Mouse (Mus musculus): ENCODE measurements at regions not wholly inside any gene's neighbourhood (a gene's known extent, or its start where the extent isn't known, plus 50 kb on each side); places are given as distances from the start of the nearest gene placed in this dataset.

DNA sequence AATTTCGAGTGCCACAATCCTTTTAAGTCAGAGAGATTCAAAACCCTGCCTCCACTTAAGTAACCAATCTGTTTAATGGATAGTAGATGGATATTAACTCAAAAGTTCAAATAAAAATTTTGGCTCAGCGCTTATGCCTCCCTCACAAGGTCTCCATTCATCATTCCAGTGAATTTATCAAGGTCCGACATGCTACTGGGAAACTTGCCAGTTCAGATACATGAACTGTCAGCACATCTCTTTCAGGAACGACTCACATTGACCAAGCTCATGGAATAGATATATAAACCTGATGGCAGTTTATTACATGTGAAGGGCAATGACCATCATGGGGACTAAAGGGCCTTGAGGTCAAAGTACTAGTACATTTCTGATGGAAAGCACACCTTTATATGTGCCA lies 240.3 kb upstream of the Cited2 start:
- no peaks in the 10 kb centered on the region for H3K27me3 ChIP-seq
- no peak for ATAC-seq (ENCODE audit: low FRiP score)
- 77% methylated on average over 4 of the region's 4 CpGs for WGBS
- peaks cover 7% of the 10 kb centered on the region for H3K4me1 ChIP-seq (replicated peaks)
- no peak overlapping the region for H3K4me3 ChIP-seq
- H3K27ac ChIP-seq, result no peak overlapping the region
- H3K36me3 ChIP-seq, result no peaks in the 10 kb centered on the region
- no peaks in the 10 kb centered on the region for H3K9me3 ChIP-seq
- no peak overlapping the region for H3K9ac ChIP-seq
- H3K4me2 ChIP-seq, result no peak overlapping the region

DNA sequence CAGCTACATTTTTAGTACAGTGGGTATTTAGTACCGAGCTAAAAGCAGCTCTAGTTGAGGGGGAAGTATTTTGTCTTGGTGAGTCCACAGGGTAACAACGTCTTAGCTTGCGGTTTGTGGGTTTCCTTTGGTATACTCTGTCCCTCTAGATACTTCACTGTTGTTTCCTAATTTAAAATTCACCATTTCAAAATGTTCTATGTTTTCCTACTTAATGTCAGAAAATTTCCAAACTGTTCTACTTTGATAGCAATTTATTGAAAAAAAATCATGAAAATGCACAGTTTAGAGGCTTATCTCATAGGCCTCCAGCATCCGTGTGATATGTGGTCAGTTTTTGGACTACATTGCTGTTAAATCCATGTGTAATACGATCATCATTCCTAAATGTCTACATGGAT lies 238.0 kb upstream of the Cited2 start:
- no peak for ATAC-seq (ENCODE audit: low FRiP score)
- Histone ChIP-seq H3K36me3 (no peaks in the 10 kb centered on the region), H3K4me3 (no peak overlapping the region), H3K4me2 (no peak overlapping the region), H3K27me3 (no peaks in the 10 kb centered on the region), H3K9ac (no peak overlapping the region), H3K4me1 (replicated peaks) (no peaks in the 10 kb centered on the region), H3K27ac (no peak overlapping the region), H3K9me3 (no peaks in the 10 kb centered on the region)
- 88% methylated on average over 5 of the region's 5 CpGs for whole genome bisulfite sequencing

DNA sequence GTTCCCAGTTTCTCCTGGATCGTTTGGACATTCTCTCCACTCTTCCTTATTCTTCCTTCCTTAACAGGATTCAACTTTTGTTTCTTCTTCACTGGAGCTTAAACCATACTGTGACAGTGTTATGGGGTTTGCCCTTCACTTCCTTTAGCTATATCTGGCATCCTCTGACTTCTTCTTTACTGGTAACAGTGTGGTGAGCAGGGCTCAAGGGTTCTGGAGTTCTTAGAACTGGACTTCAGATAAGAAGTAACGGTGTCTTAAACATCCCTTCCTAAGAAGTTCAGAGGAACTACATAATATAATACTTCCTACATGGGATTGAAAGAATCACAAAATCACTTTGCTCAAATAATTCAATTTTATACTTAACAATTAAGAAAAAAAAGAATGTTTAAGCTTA lies 237.5 kb upstream of the Cited2 start:
- Histone ChIP-seq H3K27ac (no peak overlapping the region), H3K4me2 (no peak overlapping the region), H3K9ac (no peak overlapping the region), H3K36me3 (no peaks in the 10 kb centered on the region), H3K27me3 (no peaks in the 10 kb centered on the region), H3K4me1 (replicated peaks) (no peaks in the 10 kb centered on the region), H3K9me3 (no peaks in the 10 kb centered on the region), H3K4me3 (no peak overlapping the region)
- ATAC-seq (ENCODE audit: low FRiP score), result no peak
- 91% methylated on average over 2 of the region's 2 CpGs for WGBS

GRCm38 (mm10) chr10:17486011-17486410 lies 237.0 kb upstream of the Cited2 start:
- 97% methylated on average over 3 of the region's 3 CpGs for WGBS
- Histone ChIP-seq H3K4me1 (replicated peaks) (no peaks in the 10 kb centered on the region), H3K27ac (no peak overlapping the region), H3K36me3 (no peaks in the 10 kb centered on the region), H3K4me3 (no peak overlapping the region), H3K4me2 (no peak overlapping the region), H3K9ac (no peak overlapping the region), H3K27me3 (no peaks in the 10 kb centered on the region), H3K9me3 (no peaks in the 10 kb centered on the region)
- no peak for ATAC-seq (ENCODE audit: low FRiP score)

GRCm38 (mm10) chr10:17487460-17487859 lies 235.6 kb upstream of the Cited2 start:
- 67% methylated on average over 5 of the region's 5 CpGs for WGBS
- H3K4me2 ChIP-seq, result no peak overlapping the region
- no peak overlapping the region for H3K9ac ChIP-seq
- H3K36me3 ChIP-seq, result no peaks in the 10 kb centered on the region
- no peaks in the 10 kb centered on the region for H3K4me1 ChIP-seq (replicated peaks)
- H3K27ac ChIP-seq, result no peak overlapping the region
- no peaks in the 10 kb centered on the region for H3K27me3 ChIP-seq
- ATAC-seq (ENCODE audit: low FRiP score), result no peak
- no peak overlapping the region for H3K4me3 ChIP-seq
- H3K9me3 ChIP-seq, result no peaks in the 10 kb centered on the region

DNA sequence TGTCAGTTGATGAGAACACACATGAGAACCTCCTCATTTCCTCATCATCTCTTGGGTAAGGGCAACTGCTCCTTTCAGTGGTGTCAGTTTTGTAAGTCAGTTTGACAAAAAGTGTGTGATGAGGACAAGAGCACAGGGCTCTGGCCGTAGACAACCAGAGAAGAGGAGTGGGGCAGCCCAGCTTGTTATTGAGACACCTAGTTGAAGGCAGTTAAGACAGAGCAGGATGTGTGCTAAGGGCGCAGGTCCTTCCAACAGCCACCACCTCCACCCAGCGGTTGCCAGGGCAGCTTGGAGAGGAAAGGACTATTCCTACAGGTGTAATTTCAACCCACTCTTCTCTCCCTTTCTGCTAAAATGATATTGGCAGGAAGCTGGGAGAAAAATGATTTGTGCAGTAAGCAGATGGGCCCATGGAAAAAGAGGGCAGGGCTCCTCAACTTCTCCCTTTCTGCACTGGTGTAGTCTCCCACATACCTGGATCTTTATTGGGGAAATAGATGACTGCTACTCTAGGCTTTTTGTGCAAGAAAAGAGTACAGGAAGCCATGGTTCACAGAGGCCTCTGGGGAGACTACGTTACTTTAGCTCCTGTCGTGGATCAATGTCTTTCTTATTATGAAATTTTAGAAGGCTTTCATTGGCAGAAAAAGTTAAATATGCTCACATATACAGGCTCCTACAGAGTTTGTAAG lies 231.3 kb upstream of the Cited2 start:
- no peaks in the 10 kb centered on the region for H3K9me3 ChIP-seq
- WGBS, result 89% methylated on average over 5 of the region's 5 CpGs

DNA sequence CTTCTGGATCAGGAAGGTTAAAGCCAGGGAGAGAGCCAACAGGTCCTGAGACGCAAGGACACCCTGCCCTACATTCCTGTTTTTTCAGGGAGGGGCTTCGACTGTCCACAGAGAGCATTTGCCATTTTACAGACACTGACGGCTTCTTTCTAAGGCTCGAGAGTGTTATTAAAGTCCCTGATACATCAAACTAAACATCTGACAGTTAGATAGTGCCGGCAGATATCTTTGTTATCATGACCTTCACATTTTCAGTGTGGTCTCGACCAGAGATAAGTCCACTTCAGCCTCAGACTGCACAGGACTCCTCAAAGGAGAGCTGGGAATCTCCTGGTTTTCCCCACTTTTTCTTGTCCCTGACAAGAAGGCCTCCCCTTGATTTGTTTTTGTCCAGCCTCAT lies 229.9 kb upstream of the Cited2 start:
- WGBS, result 82% methylated on average over 6 of the region's 6 CpGs
- Histone ChIP-seq H3K36me3 (no peaks in the 10 kb centered on the region), H3K4me2 (no peak overlapping the region), H3K9ac (no peak overlapping the region), H3K4me3 (no peak overlapping the region), H3K9me3 (no peaks in the 10 kb centered on the region), H3K27me3 (no peaks in the 10 kb centered on the region), H3K4me1 (replicated peaks) (no peaks in the 10 kb centered on the region), H3K27ac (no peak overlapping the region)
- ATAC-seq (ENCODE audit: low FRiP score), result no peak

More for the DNA sequence above, 231.3 kb upstream of the Cited2 start:
- Histone ChIP-seq H3K4me2 (no peak overlapping the region), H3K9ac (no peak overlapping the region), H3K4me3 (no peak overlapping the region), H3K4me1 (replicated peaks) (no peaks in the 10 kb centered on the region), H3K36me3 (no peaks in the 10 kb centered on the region), H3K27ac (no peak overlapping the region), H3K27me3 (no peaks in the 10 kb centered on the region)
- ATAC-seq (ENCODE audit: low FRiP score), result no peak

- ATAC-seq (ENCODE audit: low FRiP score), result no peak
- Histone ChIP-seq H3K27me3 (no peaks in the 10 kb centered on the region), H3K4me1 (replicated peaks) (no peaks in the 10 kb centered on the region), H3K36me3 (no peaks in the 10 kb centered on the region), H3K9me3 (peaks cover 4% of the 10 kb centered on the region; the same call in 1 of the 2 replicates), H3K4me3 (no peak overlapping the region), H3K9ac (no peak overlapping the region), H3K4me2 (no peak overlapping the region), H3K27ac (no peak overlapping the region)
- WGBS, result 76% methylated on average over 3 of the region's 3 CpGs
Observed at GRCm38 (mm10) chr10:17496831-17497230, 226.2 kb upstream of the Cited2 start.

GRCm38 (mm10) chr10:17510626-17511193 lies 212.3 kb upstream of the Cited2 start:
- H3K36me3 ChIP-seq, result no peaks in the 10 kb centered on the region
- no peak overlapping the region for H3K4me3 ChIP-seq
- H3K4me2 ChIP-seq, result no peak overlapping the region
- H3K4me1 ChIP-seq (replicated peaks), result 0 out of 2 replicates have a peak, but pooled peaks cover 6% of the 10 kb centered on the region
- H3K9me3 ChIP-seq, result peaks cover 6% of the 10 kb centered on the region; the same call in 1 of the 2 replicates
- 81% methylated on average over 4 of the region's 4 CpGs for WGBS
- no peak for ATAC-seq (ENCODE audit: low FRiP score)
- H3K27me3 ChIP-seq, result no peaks in the 10 kb centered on the region
- H3K27ac ChIP-seq, result no peak overlapping the region
- no peak overlapping the region for H3K9ac ChIP-seq

GRCm38 (mm10) chr10:17511779-17512335 lies 211.2 kb upstream of the Cited2 start:
- no peak for ATAC-seq (ENCODE audit: low FRiP score)
- no peak overlapping the region for H3K27ac ChIP-seq
- H3K4me1 ChIP-seq (replicated peaks), result 0 out of 2 replicates have a peak, but pooled peaks cover 6% of the 10 kb centered on the region
- no peak overlapping the region for H3K9ac ChIP-seq
- no peaks in the 10 kb centered on the region for H3K36me3 ChIP-seq
- no peaks in the 10 kb centered on the region for H3K27me3 ChIP-seq
- H3K4me2 ChIP-seq, result no peak overlapping the region
- no peaks in the 10 kb centered on the region for H3K9me3 ChIP-seq
- no peak overlapping the region for H3K4me3 ChIP-seq
- 37% methylated on average over 12 of the region's 12 CpGs for WGBS

DNA sequence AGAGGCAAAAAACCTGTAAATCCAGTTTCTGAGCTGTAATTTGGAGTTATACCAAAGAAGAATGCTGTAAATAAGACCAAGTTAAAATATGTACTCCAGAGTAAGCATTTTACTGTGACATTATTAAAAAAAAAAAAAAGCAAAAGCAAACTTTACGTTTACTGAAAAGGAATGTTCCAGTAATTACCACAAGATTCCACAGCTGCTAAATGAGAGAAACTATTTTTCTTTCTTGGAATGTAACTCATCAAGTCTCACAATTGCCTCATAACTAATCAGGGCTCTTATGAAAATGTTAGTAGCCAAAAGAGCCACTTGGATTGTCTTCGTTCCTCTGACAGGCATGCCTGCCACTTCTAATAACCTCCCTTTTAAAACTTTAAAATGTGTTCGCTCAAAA lies 210.5 kb upstream of the Cited2 start:
- no peak for ATAC-seq (ENCODE audit: low FRiP score)
- Histone ChIP-seq H3K9me3 (no peaks in the 10 kb centered on the region), H3K4me2 (no peak overlapping the region), H3K27ac (no peak overlapping the region), H3K4me3 (no peak overlapping the region), H3K36me3 (no peaks in the 10 kb centered on the region), H3K4me1 (replicated peaks) (0 out of 2 replicates have a peak, but pooled peaks cover 6% of the 10 kb centered on the region), H3K9ac (no peak overlapping the region), H3K27me3 (no peaks in the 10 kb centered on the region)
- WGBS, result 82% methylated on average over 3 of the region's 3 CpGs

DNA sequence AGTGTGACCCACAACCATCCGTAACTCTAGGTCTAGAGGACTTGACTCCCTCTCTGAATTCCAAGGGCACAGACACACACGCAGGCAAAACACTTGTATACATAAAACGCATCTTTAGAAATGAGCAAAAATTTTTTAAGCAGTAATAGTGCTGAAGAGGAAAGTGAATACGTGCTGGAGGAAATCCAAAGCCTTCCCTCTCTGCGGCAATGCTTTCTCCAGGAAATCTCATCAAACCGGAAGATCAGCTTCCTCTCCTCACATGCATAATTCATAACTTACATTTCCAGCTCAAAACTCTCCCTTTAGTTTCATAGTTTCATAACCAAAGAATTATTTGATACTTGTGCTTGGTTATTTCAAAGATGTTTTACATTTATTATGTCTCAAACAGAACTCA lies 209.3 kb upstream of the Cited2 start:
- Histone ChIP-seq H3K4me3 (no peak overlapping the region), H3K9ac (no peak overlapping the region), H3K4me1 (replicated peaks) (peaks cover 6% of the 10 kb centered on the region; the same call in 1 of the 2 replicates), H3K36me3 (no peaks in the 10 kb centered on the region), H3K27ac (no peak overlapping the region), H3K27me3 (no peaks in the 10 kb centered on the region), H3K9me3 (no peaks in the 10 kb centered on the region), H3K4me2 (no peak overlapping the region)
- no peak for ATAC-seq (ENCODE audit: low FRiP score)
- 93% methylated on average over 6 of the region's 6 CpGs for WGBS

DNA sequence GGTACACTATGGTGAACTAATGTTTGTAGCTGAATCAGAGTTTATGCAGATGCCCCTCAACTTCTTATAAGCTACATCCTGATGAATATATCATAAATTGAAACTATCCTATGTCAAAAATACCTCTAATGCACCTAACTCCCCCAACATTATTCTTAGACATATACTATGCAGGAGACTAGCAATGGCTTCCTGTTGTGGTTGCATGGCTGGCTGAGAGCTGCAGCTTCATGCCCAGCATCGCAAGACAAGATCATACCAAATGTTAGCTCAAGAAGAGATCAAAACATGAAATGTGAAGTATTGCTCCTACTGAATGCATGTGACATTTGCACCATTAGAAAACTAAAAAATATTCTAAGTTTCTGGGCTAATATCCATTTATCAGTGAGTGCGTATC lies 206.9 kb upstream of the Cited2 start:
- no peak overlapping the region for H3K27ac ChIP-seq

More for the DNA sequence above, 206.9 kb upstream of the Cited2 start:
- no peaks in the 10 kb centered on the region for H3K27me3 ChIP-seq
- H3K4me3 ChIP-seq, result no peak overlapping the region
- no peak for ATAC-seq (ENCODE audit: low FRiP score)
- H3K4me2 ChIP-seq, result no peak overlapping the region
- WGBS, result 95% methylated on average over 2 of the region's 2 CpGs
- H3K9ac ChIP-seq, result no peak overlapping the region
- no peaks in the 10 kb centered on the region for H3K9me3 ChIP-seq
- H3K4me1 ChIP-seq (replicated peaks), result peaks cover 9% of the 10 kb centered on the region; the same call in 1 of the 2 replicates
- no peaks in the 10 kb centered on the region for H3K36me3 ChIP-seq

Measured in hindbrain, embryonic 13.5 days (tissue).